Mouse (Mus musculus) liver, embryonic 15.5 days (tissue): ENCODE measurements at regions not wholly inside any gene's neighbourhood (a gene's known extent, or its start where the extent isn't known, plus 50 kb on each side); places are given as distances from the start of the nearest gene placed in this dataset.

Source experiments
- ATAC-seq: fragments of 200-750 bp; cut with Nextera tagmentation; 2 replicates; pipeline ENCODE4 v1.8.0; 2017; ENCODE audit warnings: moderate number of reproducible peaks, mild to moderate bottlenecking, moderate library complexity; ENCODE audit not compliant: insufficient read depth
- H3K27ac ChIP-seq: fragments of 300-500 bp; sonication (generic); replicated peaks from 2 replicates; pipeline ENCODE4 v1.5.1; 2015; ENCODE audit warnings: mild to moderate bottlenecking, inconsistent platforms
- H3K27me3 ChIP-seq: fragments of 300-500 bp; sonication (generic); 2 replicates; pipeline ENCODE4 v1.6.1; 2015; ENCODE audit warnings: mild to moderate bottlenecking, inconsistent platforms
- H3K36me3 ChIP-seq: fragments of 300-500 bp; sonication (generic); replicated peaks from 2 replicates; pipeline ENCODE4 v1.6.1; 2015; ENCODE audit warnings: moderate library complexity, mild to moderate bottlenecking, inconsistent platforms
- H3K4me1 ChIP-seq: fragments of 300-500 bp; sonication (generic); replicated peaks from 2 replicates; pipeline ENCODE4 v1.6.1; 2015; ENCODE audit warnings: inconsistent platforms
- H3K4me2 ChIP-seq: fragments of 300-500 bp; sonication (generic); 2 replicates; pipeline ENCODE4 v1.6.1; 2015; ENCODE audit warnings: moderate library complexity, mild to moderate bottlenecking, inconsistent platforms
- H3K4me3 ChIP-seq: fragments of 300-500 bp; sonication (generic); replicated peaks from 2 replicates; pipeline ENCODE4 v1.5.1; 2015; ENCODE audit warnings: mild to moderate bottlenecking, inconsistent platforms
- H3K9ac ChIP-seq: fragments of 300-500 bp; sonication (generic); 2 replicates; pipeline ENCODE4 v1.6.1; 2015; ENCODE audit warnings: moderate library complexity, mild to moderate bottlenecking, inconsistent platforms
- H3K9me3 ChIP-seq: fragments of 300-500 bp; sonication (generic); replicated peaks from 2 replicates; pipeline ENCODE4 v1.6.1; 2016; ENCODE audit warnings: inconsistent platforms
- WGBS: fragments of 180-500 bp; shearing (Covaris S2); methylation state at CpG from one replicate; pipeline ENCODE4 v1.1.7; 2015; ENCODE audit warnings: mixed read lengths; ENCODE audit not compliant: insufficient replicate concordance; 5-methylcytosine and 5-hydroxymethylcytosine counted together

GRCm38 (mm10) chr4:153542631-153543031, 60.0 kb upstream of the Ajap1 start:
- H3K9me3 ChIP-seq = no peaks in the 10 kb centered on the region
- 64% methylated on average over 13 of the region's 13 CpGs for WGBS
- H3K4me3 ChIP-seq = no peak overlapping the region
- H3K9ac ChIP-seq = no peak overlapping the region
- no peaks in the 10 kb centered on the region for H3K4me1 ChIP-seq
- no peak overlapping the region for H3K4me2 ChIP-seq
- no peak overlapping the region for H3K27ac ChIP-seq
- H3K27me3 ChIP-seq = no peaks in the 10 kb centered on the region
- ATAC-seq = no peak
- H3K36me3 ChIP-seq = no peaks in the 10 kb centered on the region

- no peaks in the 10 kb centered on the region for H3K9me3 ChIP-seq
- no peak for ATAC-seq
- H3K4me3 ChIP-seq = no peak overlapping the region
Measured at GRCm38 (mm10) chr4:153543900-153544648, 61.5 kb upstream of the Ajap1 start.

GRCm38 (mm10) chr4:153546709-153547108, 64.1 kb upstream of the Ajap1 start:
- ATAC-seq = no peak

More at GRCm38 (mm10) chr4:153543900-153544648, 61.5 kb upstream of the Ajap1 start:
- Histone ChIP-seq H3K36me3 (no peaks in the 10 kb centered on the region), H3K9ac (no peak overlapping the region), H3K27ac (no peak overlapping the region), H3K4me1 (no peaks in the 10 kb centered on the region), H3K4me2 (no peak overlapping the region), H3K27me3 (no peaks in the 10 kb centered on the region)
- WGBS = 47% methylated on average over 24 of the region's 24 CpGs

GRCm38 (mm10) chr4:153547111-153547510, 64.5 kb upstream of the Ajap1 start:
- Histone ChIP-seq H3K4me1 (no peaks in the 10 kb centered on the region), H3K27ac (no peak overlapping the region), H3K36me3 (no peaks in the 10 kb centered on the region), H3K9ac (no peak overlapping the region), H3K9me3 (no peaks in the 10 kb centered on the region), H3K4me2 (no peak overlapping the region), H3K27me3 (no peaks in the 10 kb centered on the region), H3K4me3 (no peak overlapping the region)
- ATAC-seq = no peak
- WGBS = 61% methylated on average over 5 of the region's 5 CpGs

More at GRCm38 (mm10) chr4:153546709-153547108, 64.1 kb upstream of the Ajap1 start:
- no peak overlapping the region for H3K4me2 ChIP-seq
- no peak overlapping the region for H3K9ac ChIP-seq
- no peaks in the 10 kb centered on the region for H3K9me3 ChIP-seq
- H3K36me3 ChIP-seq = no peaks in the 10 kb centered on the region
- H3K27me3 ChIP-seq = no peaks in the 10 kb centered on the region
- no peak overlapping the region for H3K27ac ChIP-seq
- 67% methylated on average over 7 of the region's 7 CpGs for WGBS
- H3K4me1 ChIP-seq = no peaks in the 10 kb centered on the region
- no peak overlapping the region for H3K4me3 ChIP-seq

GRCm38 (mm10) chr4:153547871-153548270, 65.3 kb upstream of the Ajap1 start:
- Histone ChIP-seq H3K9ac (no peak overlapping the region), H3K36me3 (no peaks in the 10 kb centered on the region), H3K4me1 (no peaks in the 10 kb centered on the region), H3K4me2 (no peak overlapping the region), H3K27ac (no peak overlapping the region), H3K4me3 (no peak overlapping the region), H3K9me3 (no peaks in the 10 kb centered on the region), H3K27me3 (no peaks in the 10 kb centered on the region)
- 72% methylated on average over 13 of the region's 13 CpGs for WGBS
- no peak for ATAC-seq

GRCm38 (mm10) chr4:153551291-153551690, 68.7 kb upstream of the Ajap1 start:
- Histone ChIP-seq H3K27ac (no peak overlapping the region), H3K4me1 (no peaks in the 10 kb centered on the region), H3K4me3 (no peak overlapping the region), H3K9ac (no peak overlapping the region), H3K4me2 (no peak overlapping the region), H3K36me3 (no peaks in the 10 kb centered on the region), H3K9me3 (no peaks in the 10 kb centered on the region), H3K27me3 (no peaks in the 10 kb centered on the region)
- ATAC-seq = no peak
- WGBS = 79% methylated on average over 7 of the region's 7 CpGs

DNA sequence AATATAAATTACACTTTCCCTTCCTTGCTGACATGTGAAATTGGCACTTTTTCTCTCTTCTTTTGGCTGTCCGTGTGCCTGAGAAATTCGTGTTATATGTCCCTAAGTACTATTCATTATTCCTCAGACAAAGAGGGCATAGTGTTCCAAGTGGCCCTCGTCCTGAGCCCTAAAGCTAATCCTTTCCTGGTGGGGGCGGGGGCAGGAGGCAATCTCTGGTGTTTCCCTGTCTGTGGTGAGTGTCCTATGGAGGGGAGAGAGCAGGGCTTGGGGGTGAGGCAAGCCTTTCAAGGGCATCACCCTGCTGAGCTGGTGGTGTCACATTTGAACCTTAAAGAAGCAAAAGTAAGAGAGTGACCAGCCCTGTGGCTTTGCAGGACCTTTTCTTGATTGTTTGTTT, 69.9 kb upstream of the Ajap1 start:
- no peak for ATAC-seq
- Histone ChIP-seq H3K27me3 (no peaks in the 10 kb centered on the region), H3K4me1 (no peaks in the 10 kb centered on the region), H3K36me3 (no peaks in the 10 kb centered on the region), H3K4me3 (no peak overlapping the region), H3K9me3 (no peaks in the 10 kb centered on the region), H3K9ac (no peak overlapping the region), H3K4me2 (no peak overlapping the region), H3K27ac (no peak overlapping the region)
- WGBS = 37% methylated on average over 4 of the region's 4 CpGs

- H3K27me3 ChIP-seq = no peaks in the 10 kb centered on the region
- H3K4me2 ChIP-seq = no peak overlapping the region
- ATAC-seq = no peak
- H3K36me3 ChIP-seq = no peaks in the 10 kb centered on the region
- no peaks in the 10 kb centered on the region for H3K4me1 ChIP-seq
- no peak overlapping the region for H3K27ac ChIP-seq
- no peak overlapping the region for H3K4me3 ChIP-seq
- WGBS = 62% methylated on average over 19 of the region's 19 CpGs
- H3K9me3 ChIP-seq = no peaks in the 10 kb centered on the region
- no peak overlapping the region for H3K9ac ChIP-seq
Measured at GRCm38 (mm10) chr4:153557812-153558608, 75.4 kb upstream of the Ajap1 start.

GRCm38 (mm10) chr4:153559568-153559967, 77.0 kb upstream of the Ajap1 start:
- Histone ChIP-seq H3K27me3 (no peaks in the 10 kb centered on the region), H3K36me3 (no peaks in the 10 kb centered on the region), H3K9ac (no peak overlapping the region), H3K4me1 (no peaks in the 10 kb centered on the region), H3K4me2 (no peak overlapping the region), H3K27ac (no peak overlapping the region), H3K4me3 (no peak overlapping the region), H3K9me3 (no peaks in the 10 kb centered on the region)
- ATAC-seq = no peak
- 59% methylated on average over 4 of the region's 4 CpGs for WGBS

DNA sequence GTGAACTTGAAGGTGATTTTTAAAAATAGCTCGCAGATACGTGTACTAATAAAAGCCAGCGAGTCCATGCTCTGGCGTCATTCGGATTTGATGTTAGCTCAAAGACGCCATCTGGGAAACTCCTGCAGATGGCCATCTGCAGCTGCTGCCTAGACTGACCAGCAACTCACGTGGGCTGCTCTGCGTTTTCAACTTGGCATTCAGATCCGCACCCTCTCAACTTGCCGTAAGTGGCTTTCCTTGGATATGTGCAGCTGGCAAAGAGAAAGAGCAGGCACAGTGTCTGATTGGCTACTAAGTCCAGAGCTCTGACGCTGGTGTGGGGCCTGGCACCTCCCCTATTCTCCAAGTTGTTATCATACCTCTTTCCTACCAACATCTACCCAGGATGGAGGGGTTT, 77.6 kb upstream of the Ajap1 start:
- Histone ChIP-seq H3K27ac (no peak overlapping the region), H3K9ac (no peak overlapping the region), H3K27me3 (no peaks in the 10 kb centered on the region), H3K4me1 (no peaks in the 10 kb centered on the region), H3K4me2 (no peak overlapping the region), H3K36me3 (no peaks in the 10 kb centered on the region), H3K9me3 (no peaks in the 10 kb centered on the region), H3K4me3 (no peak overlapping the region)
- WGBS = 67% methylated on average over 11 of the region's 11 CpGs
- no peak for ATAC-seq

DNA sequence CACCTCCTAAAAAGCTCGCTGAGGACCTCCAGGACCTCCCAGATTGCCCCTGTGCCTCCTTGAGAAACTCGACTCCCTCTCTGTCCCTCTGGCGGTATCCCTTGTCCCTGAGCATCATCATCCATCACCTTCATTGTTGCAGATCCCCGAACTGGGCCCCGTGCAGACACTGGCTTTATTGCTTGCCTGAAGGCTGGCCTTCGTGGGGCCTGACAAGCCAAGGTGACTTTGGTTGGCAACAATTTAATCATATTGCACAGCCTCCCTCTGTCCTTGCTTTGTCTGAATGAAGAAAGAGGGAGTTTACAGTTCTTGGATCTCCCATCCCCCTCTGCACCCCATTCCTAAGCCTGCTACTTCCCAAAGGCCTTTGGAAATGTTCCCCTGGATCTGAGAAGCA, 78.3 kb upstream of the Ajap1 start:
- no peak for ATAC-seq
- 23% methylated on average over 6 of the region's 6 CpGs for WGBS
- Histone ChIP-seq H3K27ac (no peak overlapping the region), H3K9ac (no peak overlapping the region), H3K9me3 (no peaks in the 10 kb centered on the region), H3K4me3 (no peak overlapping the region), H3K36me3 (no peaks in the 10 kb centered on the region), H3K4me2 (no peak overlapping the region), H3K4me1 (no peaks in the 10 kb centered on the region), H3K27me3 (no peaks in the 10 kb centered on the region)
